Comparison of ENCODE assay signal across 9 mouse cellular contexts in genomic region chr14:32896896-32897295, GRCm38 (mm10). TPM values are rescaled to one million over a fixed set of nuclear protein-coding genes. Genes with fewer than 3 reads are reported as not detected.
DNase-seq lines count a peak whose midpoint lies in the region; ATAC-seq and TF ChIP-seq lines count a peak whose summit lies in the region.
"Had no signal": no experiment of that assay in that cellular context is flagged by ENCODE, and none has a peak within 500 bp of the region (broad histone marks: within the 10 kb centered on the region; RNA-seq: fewer than 3 reads in every experiment).

No protein-coding gene starts in this region.

- H3K4me3 ChIP-seq in midbrain, postnatal 0 days (ENCODE audit: low read depth, low read length) = no peak overlapping the region
- no peak overlapping the region for H3K4me3 ChIP-seq in midbrain, embryonic 11.5 days (ENCODE audit: low read depth, low read length)
- H3K4me3 ChIP-seq in hindbrain, embryonic 11.5 days (ENCODE audit: low read depth, low read length) = no peak overlapping the region
- H3K4me3 ChIP-seq: erythroblast, embryonic 14.5 days had no signal

- DNase-seq in midbrain, postnatal 0 days (ENCODE audit: low spot score) = peak; percentile 76
- DNase-seq in midbrain, embryonic 11.5 days (ENCODE audit: low spot score, missing footprints) = no peak
- peak; percentile 15 to 67 for DNase-seq in frontal cortex, postnatal 36 days (ENCODE audit: low spot score in 2 of 2)
- peak; percentile 61 to 62 for DNase-seq in layer of hippocampus, postnatal 36 days
- DNase-seq in right cerebral cortex, adult 18-20 months = peak; percentile 55
- DNase-seq in spleen, postnatal 14 days (ENCODE audit: low spot score in 2 of 2) = no peak
- DNase-seq in hindbrain, embryonic 11.5 days (ENCODE audit: low spot score) = no peak

- no peaks in the 10 kb centered on the region for H3K36me3 ChIP-seq in midbrain, postnatal 0 days (ENCODE audit: insufficient read depth, low read length)
- H3K36me3 ChIP-seq in midbrain, embryonic 11.5 days (ENCODE audit: control insufficient read depth, insufficient read depth, low read length) = no peaks in the 10 kb centered on the region
- H3K36me3 ChIP-seq in hindbrain, embryonic 11.5 days (ENCODE audit: control insufficient read depth, insufficient read depth, low read length) = no peaks in the 10 kb centered on the region

- H3K4me1 ChIP-seq in midbrain, postnatal 0 days (ENCODE audit: insufficient read depth, low read length) = no peaks in the 10 kb centered on the region
- no peaks in the 10 kb centered on the region for H3K4me1 ChIP-seq in midbrain, embryonic 11.5 days (ENCODE audit: control insufficient read depth, insufficient read depth, low read length)
- H3K4me1 ChIP-seq in hindbrain, embryonic 11.5 days (replicated peaks; ENCODE audit: control insufficient read depth, insufficient read depth, low read length) = no peaks in the 10 kb centered on the region

- WGBS in midbrain, postnatal 0 days = 79% methylated on average over 2 of the region's 2 CpGs
- WGBS in midbrain, embryonic 11.5 days = 93% methylated on average over 2 of the region's 2 CpGs
- WGBS in hindbrain, embryonic 11.5 days = 85% methylated on average over 2 of the region's 2 CpGs

- no peak overlapping the region for H3K4me2 ChIP-seq in midbrain, postnatal 0 days (ENCODE audit: low read depth, low read length, poor library complexity, severe bottlenecking)
- no peak overlapping the region for H3K4me2 ChIP-seq in midbrain, embryonic 11.5 days
- H3K4me2 ChIP-seq in hindbrain, embryonic 11.5 days (replicated peaks; ENCODE audit: low read depth, low read length) = no peak overlapping the region

- 0 out of 2 replicates have a peak, but pooled peaks cover 2% of the 10 kb centered on the region for H3K9me3 ChIP-seq in midbrain, postnatal 0 days (ENCODE audit: low read length)
- H3K9me3 ChIP-seq in midbrain, embryonic 11.5 days (ENCODE audit: control insufficient read depth, low read length) = no peaks in the 10 kb centered on the region
- no peaks in the 10 kb centered on the region for H3K9me3 ChIP-seq in hindbrain, embryonic 11.5 days (ENCODE audit: control insufficient read depth, low read length)

- TF ChIP-seq CTCF in midbrain, postnatal 0 days (IDR thresholded peaks at IDR 0.05) = no peak

- ATAC-seq in midbrain, postnatal 0 days (ENCODE audit: low FRiP score) = no peak
- ATAC-seq in midbrain, embryonic 11.5 days (ENCODE audit: low FRiP score) = no peak
- no peak for ATAC-seq in hindbrain, embryonic 11.5 days (ENCODE audit: low FRiP score)

- H3K9ac ChIP-seq in midbrain, postnatal 0 days (replicated peaks; ENCODE audit: low read length, poor library complexity, severe bottlenecking) = no peak overlapping the region
- H3K9ac ChIP-seq in midbrain, embryonic 11.5 days (ENCODE audit: low read length) = no peak overlapping the region
- H3K9ac ChIP-seq in hindbrain, embryonic 11.5 days (ENCODE audit: low read depth, low read length) = no peak overlapping the region

- no peaks in the 10 kb centered on the region for H3K27me3 ChIP-seq in midbrain, postnatal 0 days (ENCODE audit: insufficient read depth, low read length)
- no peaks in the 10 kb centered on the region for H3K27me3 ChIP-seq in midbrain, embryonic 11.5 days (ENCODE audit: control insufficient read depth, insufficient read depth, low read length)
- H3K27me3 ChIP-seq in hindbrain, embryonic 11.5 days (ENCODE audit: control insufficient read depth, insufficient read depth, low read length) = no peaks in the 10 kb centered on the region

- no peak overlapping the region; the same call in 1 of the 2 replicates for H3K27ac ChIP-seq in midbrain, postnatal 0 days (ENCODE audit: low read depth, low read length)
- H3K27ac ChIP-seq in midbrain, embryonic 11.5 days (ENCODE audit: low read depth, low read length) = no peak overlapping the region
- H3K27ac ChIP-seq in hindbrain, embryonic 11.5 days (ENCODE audit: low read depth, low read length) = no peak overlapping the region

RNA-seq across cellular contexts. Expression of gene Vstm4, which starts 40.3 kb away (rescaled TPM):
- 9.2 and 11.0 TPM in 2 replicates for total RNA-seq in midbrain, postnatal 0 days (2014; rRNA removed)
- polyA plus RNA-seq in midbrain, postnatal 0 days (2015; fragmentation: Nextera tagmentation; extraction: Ambion mirVana) = 11.4 and 13.8 TPM in 2 replicates
- 4.5 and 4.6 TPM in 2 replicates for polyA plus RNA-seq in midbrain, embryonic 11.5 days (2014; fragmentation: Nextera tagmentation; extraction: Ambion mirVana)
- total RNA-seq in layer of hippocampus, postnatal 36 days (2021) = 1 to 10 TPM; 3.9 to 4.2 TPM
- 3.3 and 4.3 TPM in 2 replicates for polyA plus RNA-seq in hindbrain, embryonic 11.5 days (2014; fragmentation: Nextera tagmentation; extraction: Ambion mirVana)
- total RNA-seq: neutrophil, adult 5-6 weeks had no signal
- polyA plus RNA-seq: erythroblast, embryonic 14.5 days had no signal

Comparison
In these comparisons a context has a peak if more than half of its experiments do, and no peak if none do; other contexts are left out.
1. DNase-seq: peak in midbrain, postnatal 0 days (single experiment), frontal cortex, postnatal 36 days (2 of 2), layer of hippocampus, postnatal 36 days (2 of 2) and right cerebral cortex, adult 18-20 months (single experiment); none in midbrain, embryonic 11.5 days (single experiment), spleen, postnatal 14 days (0 of 2) and hindbrain, embryonic 11.5 days (single experiment).